Mouse (Mus musculus): ENCODE results near the gene Pabpc4. TPM values are rescaled to one million over a fixed set of nuclear protein-coding genes. Genes with fewer than 3 reads are reported as not detected.
"Not testable (repeated sequence)": the region's sequence is repeated elsewhere in the genome, so short reads cannot be mapped to it uniquely, and the experiment has no call there.

Pabpc4 gene
- polyA plus RNA-seq, 1 experiment from 2014 or later: 28.4 TPM

GRCm38 (mm10) chr4:123293661-123294443, 31.7 kb downstream of the Pabpc4 start:
- WGBS: 84% methylated on average over 7 of the region's 7 CpGs
- no peak for ATAC-seq (replicated peaks)
- H3K36me3 ChIP-seq: peaks cover 83% of the 10 kb centered on the region

GRCm38 (mm10) chr4:123295026-123295425, 32.9 kb downstream of the Pabpc4 start:
- H3K36me3 ChIP-seq: peaks cover 80% of the 10 kb centered on the region
- H3K27ac ChIP-seq (replicated peaks); ATAC-seq (replicated peaks); H3K4me2 ChIP-seq (replicated peaks); H3K4me1 ChIP-seq; H3K9me3 ChIP-seq; H3K9ac ChIP-seq (replicated peaks); H3K27me3 ChIP-seq; H3K4me3 ChIP-seq: not testable (repeated sequence)
- 93% methylated on average over 15 of the region's 15 CpGs for WGBS

More at GRCm38 (mm10) chr4:123293661-123294443, 31.7 kb downstream of the Pabpc4 start:
- no peaks in the 10 kb centered on the region for H3K4me1 ChIP-seq
- no peak overlapping the region for H3K4me3 ChIP-seq
- no peak overlapping the region for H3K4me2 ChIP-seq (replicated peaks)
- no peak overlapping the region for H3K27ac ChIP-seq (replicated peaks)
- H3K9me3 ChIP-seq: no peaks in the 10 kb centered on the region
- no peaks in the 10 kb centered on the region for H3K27me3 ChIP-seq
- no peak overlapping the region for H3K9ac ChIP-seq (replicated peaks)

- Histone ChIP-seq H3K9me3 (no peaks in the 10 kb centered on the region), H3K4me1 (no peaks in the 10 kb centered on the region), H3K27me3 (no peaks in the 10 kb centered on the region), H3K9ac (replicated peaks) (no peak overlapping the region), H3K36me3 (peaks cover 82% of the 10 kb centered on the region), H3K4me3 (no peak overlapping the region), H3K27ac (replicated peaks) (no peak overlapping the region), H3K4me2 (replicated peaks) (no peak overlapping the region)
- WGBS: 91% methylated on average over 21 of the region's 21 CpGs
- ATAC-seq (replicated peaks): no peak
Measured at GRCm38 (mm10) chr4:123295516-123296147, 33.5 kb downstream of the Pabpc4 start.

- Histone ChIP-seq H3K27ac (replicated peaks) (no peak overlapping the region), H3K36me3 (peaks cover 80% of the 10 kb centered on the region), H3K4me1 (no peaks in the 10 kb centered on the region), H3K9me3 (no peaks in the 10 kb centered on the region), H3K27me3 (no peaks in the 10 kb centered on the region), H3K9ac (replicated peaks) (no peak overlapping the region), H3K4me2 (replicated peaks) (no peak overlapping the region), H3K4me3 (no peak overlapping the region)
- ATAC-seq (replicated peaks): no peak
- 86% methylated on average over 5 of the region's 5 CpGs for WGBS
Measured at GRCm38 (mm10) chr4:123296148-123296534, 34.0 kb downstream of the Pabpc4 start.

- Histone ChIP-seq H3K4me2 (replicated peaks) (no peak overlapping the region), H3K27me3 (no peaks in the 10 kb centered on the region), H3K9me3 (no peaks in the 10 kb centered on the region), H3K36me3 (peaks cover 76% of the 10 kb centered on the region), H3K4me3 (no peak overlapping the region), H3K27ac (replicated peaks) (no peak overlapping the region), H3K9ac (replicated peaks) (no peak overlapping the region), H3K4me1 (no peaks in the 10 kb centered on the region)
- ATAC-seq (replicated peaks): no peak
- 90% methylated on average over 22 of the region's 22 CpGs for WGBS
Measured at GRCm38 (mm10) chr4:123297195-123297960, 35.2 kb downstream of the Pabpc4 start.

GRCm38 (mm10) chr4:123298226-123298625, 36.1 kb downstream of the Pabpc4 start:
- no peak overlapping the region for H3K27ac ChIP-seq (replicated peaks)
- H3K36me3 ChIP-seq: peaks cover 75% of the 10 kb centered on the region
- WGBS: 89% methylated on average over 4 of the region's 4 CpGs
- H3K9me3 ChIP-seq: no peaks in the 10 kb centered on the region
- no peak overlapping the region for H3K4me3 ChIP-seq
- no peaks in the 10 kb centered on the region for H3K4me1 ChIP-seq
- no peak overlapping the region for H3K4me2 ChIP-seq (replicated peaks)
- ATAC-seq (replicated peaks): no peak
- H3K9ac ChIP-seq (replicated peaks): no peak overlapping the region
- no peaks in the 10 kb centered on the region for H3K27me3 ChIP-seq

- WGBS: 93% methylated on average over 11 of the region's 11 CpGs
- H3K27me3 ChIP-seq: no peaks in the 10 kb centered on the region
- no peak overlapping the region for H3K9ac ChIP-seq (replicated peaks)
- peaks cover 70% of the 10 kb centered on the region for H3K36me3 ChIP-seq
- H3K4me1 ChIP-seq: no peaks in the 10 kb centered on the region
- H3K27ac ChIP-seq (replicated peaks): no peak overlapping the region
- H3K4me3 ChIP-seq: no peak overlapping the region
- ATAC-seq (replicated peaks): no peak
- H3K4me2 ChIP-seq (replicated peaks): no peak overlapping the region
- no peaks in the 10 kb centered on the region for H3K9me3 ChIP-seq
Measured at GRCm38 (mm10) chr4:123298980-123299670, 37.0 kb downstream of the Pabpc4 start.

GRCm38 (mm10) chr4:123305789-123306188, 43.6 kb downstream of the Pabpc4 start:
- WGBS: 36% methylated on average over 3 of the region's 3 CpGs
- H3K4me2 ChIP-seq (replicated peaks): no peak overlapping the region
- ATAC-seq (replicated peaks): peak; percentile 35; the same call in 1 of the 2 replicates
- H3K27ac ChIP-seq (replicated peaks): no peak overlapping the region
- H3K4me1 ChIP-seq: no peaks in the 10 kb centered on the region
- H3K27me3 ChIP-seq: no peaks in the 10 kb centered on the region
- peaks cover 24% of the 10 kb centered on the region for H3K36me3 ChIP-seq
- H3K9me3 ChIP-seq: no peaks in the 10 kb centered on the region
- H3K4me3 ChIP-seq: no peak overlapping the region
- no peak overlapping the region for H3K9ac ChIP-seq (replicated peaks)

GRCm38 (mm10) chr4:123306999-123307398, 44.8 kb downstream of the Pabpc4 start:
- peaks cover 18% of the 10 kb centered on the region for H3K36me3 ChIP-seq
- 81% methylated on average over 10 of the region's 10 CpGs for whole genome bisulfite sequencing
- no peak for ATAC-seq (replicated peaks)
- H3K9ac ChIP-seq (replicated peaks): no peak overlapping the region
- no peaks in the 10 kb centered on the region for H3K4me1 ChIP-seq
- H3K9me3 ChIP-seq: no peaks in the 10 kb centered on the region
- H3K27me3 ChIP-seq: no peaks in the 10 kb centered on the region
- H3K4me2 ChIP-seq (replicated peaks): no peak overlapping the region
- no peak overlapping the region for H3K27ac ChIP-seq (replicated peaks)
- no peak overlapping the region for H3K4me3 ChIP-seq

GRCm38 (mm10) chr4:123308292-123308691, 46.1 kb downstream of the Pabpc4 start:
- Histone ChIP-seq H3K9me3 (no peaks in the 10 kb centered on the region), H3K9ac (replicated peaks) (no peak overlapping the region), H3K4me3 (no peak overlapping the region), H3K27ac (replicated peaks) (no peak overlapping the region), H3K36me3 (0 out of 2 replicates have a peak, but pooled peaks cover 7% of the 10 kb centered on the region), H3K4me2 (replicated peaks) (no peak overlapping the region), H3K4me1 (no peaks in the 10 kb centered on the region), H3K27me3 (no peaks in the 10 kb centered on the region)
- ATAC-seq (replicated peaks): no peak
- 53% methylated on average over 3 of the region's 3 CpGs for WGBS

GRCm38 (mm10) chr4:123311845-123312244, 49.7 kb downstream of the Pabpc4 start:
- Histone ChIP-seq H3K9ac (replicated peaks) (no peak overlapping the region), H3K4me2 (replicated peaks) (no peak overlapping the region), H3K4me1 (no peaks in the 10 kb centered on the region), H3K27ac (replicated peaks) (no peak overlapping the region), H3K36me3 (no peaks in the 10 kb centered on the region), H3K27me3 (no peaks in the 10 kb centered on the region), H3K9me3 (no peaks in the 10 kb centered on the region), H3K4me3 (no peak overlapping the region)
- 88% methylated on average over 7 of the region's 7 CpGs for WGBS
- ATAC-seq (replicated peaks): no peak

GRCm38 (mm10) chr4:123313010-123313409, 50.9 kb downstream of the Pabpc4 start:
- no peaks in the 10 kb centered on the region for H3K27me3 ChIP-seq
- no peak for ATAC-seq (replicated peaks)
- no peaks in the 10 kb centered on the region for H3K4me1 ChIP-seq
- H3K36me3 ChIP-seq: no peaks in the 10 kb centered on the region
- no peak overlapping the region for H3K27ac ChIP-seq (replicated peaks)
- no peak overlapping the region for H3K4me3 ChIP-seq
- no peak overlapping the region for H3K4me2 ChIP-seq (replicated peaks)
- H3K9ac ChIP-seq (replicated peaks): no peak overlapping the region
- no peaks in the 10 kb centered on the region for H3K9me3 ChIP-seq
- WGBS: 90% methylated on average over 6 of the region's 6 CpGs
